Mouse (Mus musculus): ENCODE results near the gene Stfa2.
"Not testable (repeated sequence)": the region's sequence is repeated elsewhere in the genome, so short reads cannot be mapped to it uniquely, and the experiment has no call there.

Gene Stfa2

GRCm38 (mm10) chr16:36408357-36408756 lies at the start of gene Stfa2:
Stfa2 (minus strand) TSS chr16:36408457.
- no peak for DNase-seq (ENCODE audit: low spot score)

GRCm38 (mm10) chr16:36455342-36455802 lies 47.1 kb upstream of the Stfa2 start, which contains the start of gene Stfa3:
Stfa3 (minus strand) TSS chr16:36455392.
- no peak for DNase-seq (ENCODE audit: low spot score)

- DNase-seq (ENCODE audit: low spot score), result not testable (repeated sequence)
Observed at GRCm38 (mm10) chr16:36420979-36421378, 12.7 kb upstream of the Stfa2 start.

GRCm38 (mm10) chr16:36389060-36389459 lies 19.2 kb downstream of the Stfa2 start:
- DNase-seq (ENCODE audit: low spot score), result no peak

- DNase-seq (ENCODE audit: low spot score), result not testable (repeated sequence)
Observed at GRCm38 (mm10) chr16:36367648-36368047, 40.6 kb downstream of the Stfa2 start, which contains the start of gene BC100530. BC100530 (minus strand) TSS chr16:36367748.

Measured in urinary bladder, postnatal 10 days (tissue).